Mouse (Mus musculus) forebrain, embryonic 12.5 days (tissue): Measurements from ENCODE around the gene Lamb3. TPM values are rescaled to one million over a fixed set of nuclear protein-coding genes. Genes with fewer than 3 reads are reported as not detected.

Experiments
- ATAC-seq: fragments of 200-750 bp; cut with Nextera tagmentation; 2 replicates; pipeline ENCODE4 v1.8.0; 2017; ENCODE audit warnings: moderate TSS enrichment; ENCODE audit not compliant: low FRiP score
- H3K27ac ChIP-seq: fragments of 300-500 bp; sonication (generic); 2 replicates; pipeline ENCODE4 v1.5.1; 2016; ENCODE audit warnings: mild to moderate bottlenecking
- H3K27me3 ChIP-seq: fragments of 300-500 bp; sonication (generic); 2 replicates; pipeline ENCODE4 v1.6.1; 2016; ENCODE audit warnings: mild to moderate bottlenecking
- H3K36me3 ChIP-seq: fragments of 300-500 bp; sonication (generic); replicated peaks from 2 replicates; pipeline ENCODE4 v1.6.1; 2016; ENCODE audit warnings: mild to moderate bottlenecking
- H3K4me1 ChIP-seq: fragments of 300-500 bp; sonication (generic); 2 replicates; pipeline ENCODE4 v1.6.1; 2016
- H3K4me2 ChIP-seq: fragments of 300-500 bp; sonication (generic); 2 replicates; pipeline ENCODE4 v1.6.1; 2016; ENCODE audit warnings: mild to moderate bottlenecking, moderate library complexity
- H3K4me3 ChIP-seq: fragments of 300-500 bp; sonication (generic); replicated peaks from 2 replicates; pipeline ENCODE4 v1.5.1; 2016; ENCODE audit warnings: mild to moderate bottlenecking
- H3K9ac ChIP-seq: fragments of 300-500 bp; sonication (generic); 2 replicates; pipeline ENCODE4 v1.6.1; 2016; ENCODE audit warnings: mild to moderate bottlenecking
- H3K9me3 ChIP-seq: fragments of 300-500 bp; sonication (generic); 2 replicates; pipeline ENCODE4 v1.6.1; 2016
- WGBS: fragments of 180-500 bp; shearing (Covaris S2); methylation state at CpG from one replicate; pipeline ENCODE4 v1.1.7; 2016; 5-methylcytosine and 5-hydroxymethylcytosine counted together
- polyA plus RNA-seq: library from polyadenylated mRNA; unstranded; fragments of >200 nt; fragmentation: Nextera tagmentation; extraction: Ambion mirVana; gene quantifications from 2 replicates; pipeline ENCODE4 v1.2.1, GENCODE M21; 2016

The Lamb3 gene
- polyA plus RNA-seq, 1 experiment from 2014 or later, result 0.77 TPM

GRCm38 (mm10) chr1:193255488-193256288 lies 48.2 kb downstream of the Lamb3 start:
- H3K36me3 ChIP-seq, result no peaks in the 10 kb centered on the region
- ATAC-seq, result peak; percentile 36; the same call in 1 of the 2 replicates
- H3K9ac ChIP-seq, result no peak overlapping the region
- H3K4me2 ChIP-seq, result no peak overlapping the region
- H3K4me3 ChIP-seq, result no peak overlapping the region
- H3K27ac ChIP-seq, result no peak overlapping the region
- H3K4me1 ChIP-seq, result no peaks in the 10 kb centered on the region
- H3K27me3 ChIP-seq, result no peaks in the 10 kb centered on the region
- WGBS, result 28% methylated on average over 3 of the region's 3 CpGs
- H3K9me3 ChIP-seq, result no peaks in the 10 kb centered on the region

GRCm38 (mm10) chr1:193256289-193256577 lies 48.7 kb downstream of the Lamb3 start:
- no peak overlapping the region for H3K9ac ChIP-seq
- no peaks in the 10 kb centered on the region for H3K36me3 ChIP-seq
- no peak overlapping the region for H3K4me3 ChIP-seq
- no peak overlapping the region for H3K4me2 ChIP-seq
- H3K9me3 ChIP-seq, result no peaks in the 10 kb centered on the region
- ATAC-seq, result 0 out of 2 replicates have a peak, but pooled peaks have one; percentile 46
- no peaks in the 10 kb centered on the region for H3K4me1 ChIP-seq
- no peak overlapping the region for H3K27ac ChIP-seq
- H3K27me3 ChIP-seq, result no peaks in the 10 kb centered on the region

DNA sequence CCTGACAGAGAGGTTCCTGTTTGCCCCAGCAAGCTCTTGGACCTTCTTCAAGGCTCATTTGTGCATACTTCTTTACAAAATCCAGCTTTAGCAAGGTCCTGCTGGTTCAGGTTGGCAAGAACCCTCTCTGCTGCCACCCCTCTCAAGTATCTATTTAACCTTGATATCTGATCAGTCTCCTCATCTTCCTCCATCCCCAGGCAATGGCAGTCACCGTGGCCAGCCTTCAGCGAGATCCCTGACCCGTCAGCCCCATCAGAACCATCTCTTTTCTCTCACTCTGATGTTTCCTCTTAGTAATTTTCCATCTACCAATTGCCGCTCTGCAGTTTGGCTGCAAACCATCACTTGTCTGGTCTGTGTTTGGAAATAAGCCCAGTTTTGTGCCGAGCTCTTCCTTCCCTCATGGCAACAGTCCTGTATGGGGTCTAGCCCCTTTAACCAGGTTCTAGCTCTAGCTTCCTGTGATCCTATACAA lies 49.2 kb downstream of the Lamb3 start:
- H3K4me3 ChIP-seq, result no peak overlapping the region
- 76% methylated on average over 5 of the region's 5 CpGs for WGBS
- H3K4me2 ChIP-seq, result no peak overlapping the region
- no peaks in the 10 kb centered on the region for H3K9me3 ChIP-seq
- H3K27ac ChIP-seq, result no peak overlapping the region
- no peak overlapping the region for H3K9ac ChIP-seq
- ATAC-seq, result no peak
- no peaks in the 10 kb centered on the region for H3K27me3 ChIP-seq
- H3K4me1 ChIP-seq, result no peaks in the 10 kb centered on the region
- no peaks in the 10 kb centered on the region for H3K36me3 ChIP-seq

GRCm38 (mm10) chr1:193259559-193259958 lies 52.1 kb downstream of the Lamb3 start:
- Histone ChIP-seq H3K9ac (no peak overlapping the region), H3K4me2 (no peak overlapping the region), H3K9me3 (no peaks in the 10 kb centered on the region), H3K27ac (no peak overlapping the region), H3K27me3 (no peaks in the 10 kb centered on the region), H3K36me3 (no peaks in the 10 kb centered on the region), H3K4me1 (no peaks in the 10 kb centered on the region), H3K4me3 (no peak overlapping the region)
- no peak for ATAC-seq
- 91% methylated on average over 9 of the region's 9 CpGs for whole genome bisulfite sequencing

DNA sequence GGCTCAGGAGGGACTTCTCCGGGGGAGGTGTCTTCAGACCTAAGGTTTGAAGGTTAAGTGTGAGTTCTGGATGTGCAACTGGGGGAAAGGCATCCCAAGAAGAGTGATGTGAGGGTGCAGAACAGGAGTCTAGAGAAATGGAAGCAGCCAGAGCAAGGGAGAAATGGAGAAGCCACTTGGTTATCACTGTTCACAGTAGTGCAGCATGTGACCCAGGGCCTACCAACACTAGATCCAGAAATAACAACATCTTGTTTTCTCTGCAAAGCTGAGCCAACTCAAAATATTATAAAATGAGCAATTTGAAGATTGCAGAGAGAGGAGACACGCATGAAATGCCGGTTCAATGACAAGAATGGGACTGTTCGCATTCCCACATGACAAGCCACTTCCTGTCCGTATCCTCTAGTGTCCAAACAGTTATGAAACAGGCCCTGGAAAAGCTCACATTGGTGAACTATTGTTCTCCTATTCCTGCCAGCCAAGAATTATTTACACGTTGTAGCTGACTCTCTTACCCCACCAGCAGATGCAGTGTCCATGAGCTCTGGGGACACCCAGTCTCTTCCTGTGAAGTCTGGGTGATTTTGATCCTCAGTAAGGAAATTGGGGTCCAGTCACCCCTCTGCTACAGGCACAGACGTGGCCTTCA lies 54.5 kb downstream of the Lamb3 start:
- Histone ChIP-seq H3K27ac (no peak overlapping the region), H3K4me1 (no peaks in the 10 kb centered on the region), H3K4me2 (no peak overlapping the region), H3K36me3 (no peaks in the 10 kb centered on the region), H3K9me3 (no peaks in the 10 kb centered on the region), H3K4me3 (no peak overlapping the region), H3K9ac (no peak overlapping the region), H3K27me3 (no peaks in the 10 kb centered on the region)
- ATAC-seq, result no peak
- WGBS, result 80% methylated on average over 7 of the region's 7 CpGs

- H3K4me3 ChIP-seq, result no peak overlapping the region
- H3K9me3 ChIP-seq, result no peaks in the 10 kb centered on the region
- WGBS, result 80% methylated on average over 8 of the region's 8 CpGs
- no peak for ATAC-seq
- H3K4me1 ChIP-seq, result no peaks in the 10 kb centered on the region
- H3K27me3 ChIP-seq, result no peaks in the 10 kb centered on the region
- H3K36me3 ChIP-seq, result no peaks in the 10 kb centered on the region
- no peak overlapping the region for H3K27ac ChIP-seq
- H3K4me2 ChIP-seq, result no peak overlapping the region
- no peak overlapping the region for H3K9ac ChIP-seq
These were observed 55.8 kb downstream of the Lamb3 start for GRCm38 (mm10) chr1:193263026-193263907.

GRCm38 (mm10) chr1:193263955-193264598 lies 56.6 kb downstream of the Lamb3 start, which contains the start of gene Hsd11b1:
TSS of gene Hsd11b1 (minus strand) at chr1:193264075.
- WGBS, result 72% methylated on average over 5 of the region's 5 CpGs
- Histone ChIP-seq H3K4me3 (no peak within 1 kb of the TSS), H3K9ac (no peak within 1 kb of the TSS), H3K4me2 (no peak within 1 kb of the TSS), H3K36me3 (no peaks in the 10 kb centered on the region), H3K27ac (no peak within 1 kb of the TSS), H3K27me3 (no peaks in the 10 kb centered on the region), H3K4me1 (no peaks in the 10 kb centered on the region), H3K9me3 (no peaks in the 10 kb centered on the region)
- no peak for ATAC-seq

DNA sequence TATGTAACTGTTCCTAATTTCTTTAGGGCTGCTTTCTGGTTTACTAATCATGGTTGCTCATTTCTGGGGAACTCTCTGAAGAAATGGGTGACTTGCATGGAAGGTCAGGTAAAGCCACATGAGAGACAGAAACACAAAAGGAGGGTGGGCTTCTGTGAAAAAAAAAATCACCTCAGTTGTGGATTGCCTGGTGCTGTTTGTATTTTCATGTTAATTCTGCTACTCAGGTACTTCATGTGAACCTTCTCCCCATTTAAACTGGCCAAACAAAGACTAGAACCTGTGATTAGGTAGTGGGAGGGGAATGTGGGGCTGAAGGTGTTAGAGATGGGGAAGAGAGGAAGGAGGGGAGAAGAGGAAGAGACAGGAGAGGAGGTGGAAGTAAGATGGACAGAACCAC lies 58.2 kb downstream of the Lamb3 start:
- no peak for ATAC-seq
- Histone ChIP-seq H3K4me3 (no peak overlapping the region), H3K27me3 (no peaks in the 10 kb centered on the region), H3K9ac (no peak overlapping the region), H3K4me2 (no peak overlapping the region), H3K27ac (no peak overlapping the region), H3K9me3 (no peaks in the 10 kb centered on the region), H3K36me3 (no peaks in the 10 kb centered on the region), H3K4me1 (no peaks in the 10 kb centered on the region)

DNA sequence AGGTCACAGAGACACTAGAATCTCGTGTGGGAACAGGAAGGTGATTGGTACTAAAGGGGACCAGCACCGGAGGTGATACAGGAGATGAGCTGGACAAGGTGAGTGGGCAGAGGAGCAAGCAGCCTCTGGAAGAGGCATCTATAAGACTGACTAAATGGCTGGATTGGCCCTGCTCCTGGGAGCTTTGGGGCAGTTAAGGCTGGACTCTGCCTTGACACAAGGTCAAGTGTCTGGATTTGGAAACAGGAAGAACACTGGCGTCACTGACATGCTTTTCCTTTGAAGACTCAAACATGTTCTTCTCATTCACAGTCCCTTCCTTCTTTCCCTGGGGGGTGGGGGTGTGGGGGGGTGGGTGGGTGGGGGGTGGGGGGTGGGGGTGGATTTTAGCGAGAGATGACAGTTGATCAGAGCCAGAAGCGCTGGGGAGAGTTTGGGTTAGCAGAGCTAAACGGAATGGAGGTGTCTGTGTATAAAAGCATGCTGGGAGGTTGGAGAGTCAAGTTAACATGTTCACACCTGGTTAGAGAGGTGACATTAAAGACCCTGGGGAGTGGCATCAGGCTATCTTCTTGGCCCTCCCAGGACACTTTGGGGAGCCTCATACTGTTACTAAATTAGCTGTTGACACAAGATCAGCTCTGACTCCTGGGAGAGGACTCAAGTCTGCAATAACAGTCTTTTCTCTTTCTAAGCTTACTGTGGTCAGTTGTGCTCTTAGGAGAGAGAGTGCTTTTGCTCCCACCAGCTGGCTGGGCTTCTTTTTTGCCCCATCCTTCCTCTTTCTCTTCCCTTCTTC lies 63.7 kb downstream of the Lamb3 start:
- WGBS, result 74% methylated on average over 6 of the region's 6 CpGs
- H3K4me2 ChIP-seq, result 0 out of 2 replicates have a peak overlapping the region, but pooled peaks have one; percentile 65
- H3K9ac ChIP-seq, result no peak overlapping the region
- ATAC-seq, result no peak
- H3K4me1 ChIP-seq, result peaks cover 24% of the 10 kb centered on the region
- no peaks in the 10 kb centered on the region for H3K27me3 ChIP-seq
- no peaks in the 10 kb centered on the region for H3K36me3 ChIP-seq
- H3K27ac ChIP-seq, result no peak overlapping the region
- no peak overlapping the region for H3K4me3 ChIP-seq
- H3K9me3 ChIP-seq, result no peaks in the 10 kb centered on the region

- Histone ChIP-seq H3K9me3 (no peaks in the 10 kb centered on the region), H3K4me1 (peaks cover 24% of the 10 kb centered on the region), H3K9ac (peak overlapping the region; percentile 57), H3K36me3 (no peaks in the 10 kb centered on the region), H3K27me3 (no peaks in the 10 kb centered on the region), H3K4me2 (peak overlapping the region; percentile 65), H3K27ac (peak overlapping the region; percentile 73), H3K4me3 (peak overlapping the region; percentile 39)
- peak; percentile 72 for ATAC-seq
- 10% methylated on average over 24 of the region's 24 CpGs for WGBS
These were observed 64.8 kb downstream of the Lamb3 start for GRCm38 (mm10) chr1:193272137-193272915.
